Comparison of ENCODE assay signal across 9 mouse cellular contexts in genomic region chr14:20768581-20768980, GRCm38 (mm10). TPM values are rescaled to one million over a fixed set of nuclear protein-coding genes. Genes with fewer than 3 reads are reported as not detected.
DNase-seq lines count a peak whose midpoint lies in the region; ATAC-seq lines count a peak whose summit lies in the region.
"Had no signal": no experiment of that assay in that cellular context is flagged by ENCODE, and none has a peak within 500 bp of the region (broad histone marks: within the 10 kb centered on the region; RNA-seq: fewer than 3 reads in every experiment).

No protein-coding gene starts in this region.

- H3K27ac ChIP-seq in embryonic facial prominence, embryonic 13.5 days: 0 out of 2 replicates have a peak overlapping the region, but pooled peaks have one; percentile 28
- no peak overlapping the region for H3K27ac ChIP-seq in embryonic facial prominence, embryonic 10.5 days (replicated peaks)
- H3K27ac ChIP-seq in intestine, embryonic 15.5 days: peak overlapping the region; percentile 56
- peak overlapping the region; percentile 74 for H3K27ac ChIP-seq in stomach, embryonic 16.5 days (ENCODE audit: low read length)
- no peak overlapping the region for H3K27ac ChIP-seq in midbrain, embryonic 16.5 days (ENCODE audit: low read length)
- H3K27ac ChIP-seq: limb, embryonic 13.5 days had no signal

- H3K9me3 ChIP-seq in embryonic facial prominence, embryonic 13.5 days: no peaks in the 10 kb centered on the region
- H3K9me3 ChIP-seq in embryonic facial prominence, embryonic 10.5 days: no peaks in the 10 kb centered on the region
- H3K9me3 ChIP-seq in intestine, embryonic 15.5 days: no peaks in the 10 kb centered on the region
- no peaks in the 10 kb centered on the region for H3K9me3 ChIP-seq in stomach, embryonic 16.5 days (replicated peaks; ENCODE audit: control insufficient read depth, low read length)
- H3K9me3 ChIP-seq in midbrain, embryonic 16.5 days (replicated peaks; ENCODE audit: control insufficient read depth, low read length, poor library complexity, severe bottlenecking): no peaks in the 10 kb centered on the region
- H3K9me3 ChIP-seq: limb, embryonic 13.5 days had no signal

- no peak for DNase-seq in embryonic facial prominence, embryonic 10.5 days (ENCODE audit: low spot score)
- peak; percentile 61 to 76 for DNase-seq in right cerebral cortex, postnatal 10 days (ENCODE audit: low spot score in 2 of 2)
- DNase-seq in right cerebral cortex, postnatal 4 days: no peak
- no peak for DNase-seq in adrenal gland, postnatal 14 days

- H3K4me2 ChIP-seq in embryonic facial prominence, embryonic 13.5 days: no peak overlapping the region
- H3K4me2 ChIP-seq in intestine, embryonic 15.5 days (replicated peaks): no peak overlapping the region
- H3K4me2 ChIP-seq in stomach, embryonic 16.5 days (ENCODE audit: low read depth, low read length): no peak overlapping the region
- H3K4me2 ChIP-seq in midbrain, embryonic 16.5 days (ENCODE audit: low read length): no peak overlapping the region
- H3K4me2 ChIP-seq: limb, embryonic 13.5 days had no signal

- no peak overlapping the region for H3K4me3 ChIP-seq in embryonic facial prominence, embryonic 13.5 days
- H3K4me3 ChIP-seq in embryonic facial prominence, embryonic 10.5 days: no peak overlapping the region
- no peak overlapping the region for H3K4me3 ChIP-seq in intestine, embryonic 15.5 days (replicated peaks)
- H3K4me3 ChIP-seq in stomach, embryonic 16.5 days (replicated peaks; ENCODE audit: low read length): no peak overlapping the region
- no peak overlapping the region for H3K4me3 ChIP-seq in midbrain, embryonic 16.5 days (ENCODE audit: low read depth, low read length)
- H3K4me3 ChIP-seq: limb, embryonic 13.5 days had no signal

- ATAC-seq in embryonic facial prominence, embryonic 13.5 days (ENCODE audit: insufficient number of reproducible peaks, insufficient read depth, low FRiP score, low TSS enrichment, low read depth): no peak
- ATAC-seq in intestine, embryonic 15.5 days: no peak
- ATAC-seq in stomach, embryonic 16.5 days (ENCODE audit: insufficient read depth, low FRiP score): peak; percentile 57; the same call in 1 of the 2 replicates
- no peak for ATAC-seq in midbrain, embryonic 16.5 days

- no peak overlapping the region for H3K9ac ChIP-seq in embryonic facial prominence, embryonic 13.5 days
- H3K9ac ChIP-seq in intestine, embryonic 15.5 days: no peak overlapping the region
- no peak overlapping the region for H3K9ac ChIP-seq in stomach, embryonic 16.5 days (ENCODE audit: low read length)
- H3K9ac ChIP-seq in midbrain, embryonic 16.5 days (ENCODE audit: low read depth, low read length): no peak overlapping the region
- H3K9ac ChIP-seq: limb, embryonic 13.5 days had no signal

- peaks cover 20% of the 10 kb centered on the region for H3K4me1 ChIP-seq in embryonic facial prominence, embryonic 13.5 days
- peaks cover 15% of the 10 kb centered on the region for H3K4me1 ChIP-seq in embryonic facial prominence, embryonic 10.5 days
- H3K4me1 ChIP-seq in intestine, embryonic 15.5 days (replicated peaks): peaks cover 4% of the 10 kb centered on the region
- peaks cover 4% of the 10 kb centered on the region; the same call in 1 of the 2 replicates for H3K4me1 ChIP-seq in stomach, embryonic 16.5 days (ENCODE audit: control insufficient read depth, insufficient read depth, low read length)
- H3K4me1 ChIP-seq in midbrain, embryonic 16.5 days (ENCODE audit: control insufficient read depth, insufficient read depth, low read length): peaks cover 2% of the 10 kb centered on the region; the same call in 1 of the 2 replicates

- 55% methylated on average over 5 of the region's 5 CpGs for WGBS in embryonic facial prominence, embryonic 13.5 days
- 82% methylated on average over 5 of the region's 5 CpGs for WGBS in embryonic facial prominence, embryonic 10.5 days
- 61% methylated on average over 5 of the region's 5 CpGs for WGBS in intestine, embryonic 15.5 days
- 63% methylated on average over 5 of the region's 5 CpGs for WGBS in stomach, embryonic 16.5 days
- 75% methylated on average over 5 of the region's 5 CpGs for WGBS in midbrain, embryonic 16.5 days

- H3K27me3 ChIP-seq in embryonic facial prominence, embryonic 13.5 days: no peaks in the 10 kb centered on the region
- H3K27me3 ChIP-seq in embryonic facial prominence, embryonic 10.5 days (replicated peaks; ENCODE audit: low read depth, poor library complexity, severe bottlenecking): no peaks in the 10 kb centered on the region
- no peaks in the 10 kb centered on the region for H3K27me3 ChIP-seq in intestine, embryonic 15.5 days (replicated peaks)
- no peaks in the 10 kb centered on the region for H3K27me3 ChIP-seq in stomach, embryonic 16.5 days (ENCODE audit: control insufficient read depth, insufficient read depth, low read length)
- H3K27me3 ChIP-seq in midbrain, embryonic 16.5 days (ENCODE audit: control insufficient read depth, insufficient read depth, low read depth, low read length): no peaks in the 10 kb centered on the region
- H3K27me3 ChIP-seq: limb, embryonic 13.5 days had no signal

- H3K36me3 ChIP-seq in embryonic facial prominence, embryonic 13.5 days: peaks cover 62% of the 10 kb centered on the region
- peaks cover 76% of the 10 kb centered on the region for H3K36me3 ChIP-seq in embryonic facial prominence, embryonic 10.5 days (replicated peaks)
- H3K36me3 ChIP-seq in intestine, embryonic 15.5 days: peaks cover 14% of the 10 kb centered on the region
- H3K36me3 ChIP-seq in stomach, embryonic 16.5 days (ENCODE audit: control insufficient read depth, insufficient read depth, low read length): peaks cover 3% of the 10 kb centered on the region; the same call in 1 of the 2 replicates
- peaks cover 22% of the 10 kb centered on the region for H3K36me3 ChIP-seq in midbrain, embryonic 16.5 days (ENCODE audit: control insufficient read depth, insufficient read depth, low read length)

RNA-seq across cellular contexts. Expression of gene Camk2g, which starts 25.3 kb away (rescaled TPM):
- polyA plus RNA-seq in embryonic facial prominence, embryonic 13.5 days (2015; fragmentation: Nextera tagmentation; extraction: Ambion mirVana): 62.6 and 75.3 TPM in 2 replicates
- polyA plus RNA-seq in embryonic facial prominence, embryonic 10.5 days (2016; fragmentation: Nextera tagmentation; extraction: Ambion mirVana): 43.9 and 50.6 TPM in 2 replicates
- 37.1 and 42.3 TPM in 2 replicates for polyA plus RNA-seq in intestine, embryonic 15.5 days (2015; fragmentation: Nextera tagmentation; extraction: Ambion mirVana)
- polyA plus RNA-seq in stomach, embryonic 16.5 days (2015; fragmentation: Nextera tagmentation; extraction: Ambion mirVana): 43.7 and 45.3 TPM in 2 replicates
- 149 and 180 TPM in 2 replicates for polyA plus RNA-seq in midbrain, embryonic 16.5 days (2015; fragmentation: Nextera tagmentation; extraction: Ambion mirVana)
- total RNA-seq in adrenal gland, postnatal 14 days (2021): 44.5 and 45.6 TPM in 2 replicates

RNA-seq across cellular contexts. Expression of gene Ndst2, which starts 34.2 kb away (rescaled TPM):
- polyA plus RNA-seq in embryonic facial prominence, embryonic 13.5 days (2015; fragmentation: Nextera tagmentation; extraction: Ambion mirVana): 27.5 and 28.5 TPM in 2 replicates
- polyA plus RNA-seq in embryonic facial prominence, embryonic 10.5 days (2016; fragmentation: Nextera tagmentation; extraction: Ambion mirVana): 24.4 and 25.6 TPM in 2 replicates
- 20.4 and 21.9 TPM in 2 replicates for polyA plus RNA-seq in intestine, embryonic 15.5 days (2015; fragmentation: Nextera tagmentation; extraction: Ambion mirVana)
- 23.7 and 24.4 TPM in 2 replicates for polyA plus RNA-seq in stomach, embryonic 16.5 days (2015; fragmentation: Nextera tagmentation; extraction: Ambion mirVana)
- polyA plus RNA-seq in midbrain, embryonic 16.5 days (2015; fragmentation: Nextera tagmentation; extraction: Ambion mirVana): 17.5 and 19.3 TPM in 2 replicates
- 27.6 and 31.4 TPM in 2 replicates for total RNA-seq in adrenal gland, postnatal 14 days (2021)

Comparison
In these comparisons a context has a peak if more than half of its experiments do, and no peak if none do; other contexts are left out.
1. H3K27ac ChIP-seq: peak in embryonic facial prominence, embryonic 13.5 days (single experiment), intestine, embryonic 15.5 days (single experiment) and stomach, embryonic 16.5 days (single experiment); none in embryonic facial prominence, embryonic 10.5 days (single experiment) and midbrain, embryonic 16.5 days (single experiment).
2. DNase-seq: peak in right cerebral cortex, postnatal 10 days (2 of 2); none in embryonic facial prominence, embryonic 10.5 days (single experiment), right cerebral cortex, postnatal 4 days (single experiment) and adrenal gland, postnatal 14 days (single experiment).